Mouse (Mus musculus) heart, postnatal 14 days (tissue): ENCODE results near the gene Slc15a5. TPM values are rescaled to one million over a fixed set of nuclear protein-coding genes. Genes with fewer than 3 reads are reported as not detected.
"Not testable (repeated sequence)": the region's sequence is repeated elsewhere in the genome, so short reads cannot be mapped to it uniquely, and the experiment has no call there.

Experiments used
- DNase-seq, 2 experiments: peaks; one replicate each; pipeline ENCODE4 v3.0.0; 2021 to 2022
- intact Hi-C: fragments of 180-260 bp; cut with DNase I; formaldehyde crosslinking; loops from one replicate; pipeline ENCODE4 v1.15.1; 2025
- long read RNA-seq, 2 experiments: library from polyadenylated mRNA; stranded (forward); transcript quantifications; one replicate each; pipeline ENCODE4 v2.0.0; 2021
- total RNA-seq, 2 experiments: library from RNA; stranded (reverse); gene quantifications; 2 replicates each; pipeline ENCODE4 v1.2.3; 2021

The Slc15a5 gene
- total RNA-seq, result not detected
- long read RNA-seq, experiment 1, result 0 reads
- long read RNA-seq, experiment 2, result 0 reads

- intact Hi-C loops, result no loop called here
- no peak for DNase-seq
Measured at GRCm38 (mm10) chr6:138079816-138080215, at the start of gene Slc15a5. Gene Slc15a5, minus strand, starts transcription at chr6:138079916.

GRCm38 (mm10) chr6:138128392-138129335 lies 48.9 kb upstream of the Slc15a5 start:
- intact Hi-C loops, result no loop called here
- peak in 1 of 2 experiments; percentile 24 for DNase-seq

GRCm38 (mm10) chr6:138117496-138117895 lies 37.8 kb upstream of the Slc15a5 start:
- no peak for DNase-seq
- intact Hi-C loops, result no loop called here

- intact Hi-C loops, result no loop called here
- DNase-seq, result no peak
Measured at GRCm38 (mm10) chr6:138104559-138104958, 24.8 kb upstream of the Slc15a5 start.

- intact Hi-C loops, result no loop called here
- no peak for DNase-seq
Measured at GRCm38 (mm10) chr6:138102940-138103339, 23.2 kb upstream of the Slc15a5 start.

GRCm38 (mm10) chr6:138101843-138102242 lies 22.1 kb upstream of the Slc15a5 start:
- DNase-seq, result no peak
- intact Hi-C loops, result no loop called here

GRCm38 (mm10) chr6:138099646-138100045 lies 19.9 kb upstream of the Slc15a5 start:
- DNase-seq, result no peak
- intact Hi-C loops, result no loop called here

- intact Hi-C loops, result no loop called here
- no peak for DNase-seq
Measured at GRCm38 (mm10) chr6:138095060-138095459, 15.3 kb upstream of the Slc15a5 start.

- intact Hi-C loops, result no loop called here
- no peak for DNase-seq
Measured at GRCm38 (mm10) chr6:138092432-138092831, 12.7 kb upstream of the Slc15a5 start.

GRCm38 (mm10) chr6:138089084-138089483 lies 9.4 kb upstream of the Slc15a5 start:
- DNase-seq, result no peak
- intact Hi-C loops, result no loop called here

GRCm38 (mm10) chr6:138086421-138086820 lies 6.7 kb upstream of the Slc15a5 start:
- intact Hi-C loops, result not testable (repeated sequence)
- peak in 1 of 2 experiments; percentile 21 for DNase-seq

GRCm38 (mm10) chr6:138080778-138081549 lies 1.2 kb upstream of the Slc15a5 start:
- intact Hi-C loops, result no loop called here
- no peak for DNase-seq

GRCm38 (mm10) chr6:138077681-138078439 lies 1.9 kb downstream of the Slc15a5 start:
- no peak for DNase-seq
- intact Hi-C loops, result no loop called here

GRCm38 (mm10) chr6:138075723-138076122 lies 4.0 kb downstream of the Slc15a5 start:
- intact Hi-C loops, result no loop called here
- DNase-seq, result no peak

GRCm38 (mm10) chr6:138073540-138073939 lies 6.2 kb downstream of the Slc15a5 start:
- intact Hi-C loops, result no loop called here

GRCm38 (mm10) chr6:138072963-138073339 lies 6.8 kb downstream of the Slc15a5 start:
- DNase-seq, result no peak
- intact Hi-C loops, result no loop called here

More at GRCm38 (mm10) chr6:138073540-138073939, 6.2 kb downstream of the Slc15a5 start:
- DNase-seq, result no peak

- intact Hi-C loops, result no loop called here
- DNase-seq, result no peak
Measured at GRCm38 (mm10) chr6:138072110-138072962, 7.4 kb downstream of the Slc15a5 start.

- intact Hi-C loops, result no loop called here
- DNase-seq, result no peak
Measured at GRCm38 (mm10) chr6:138071505-138072107, 8.1 kb downstream of the Slc15a5 start.
